Mouse (Mus musculus): ENCODE data around the gene Anxa10. TPM values are rescaled to one million over a fixed set of nuclear protein-coding genes. Genes with fewer than 3 reads are reported as not detected.

The Anxa10 gene
- not detected for polyA plus RNA-seq (2017; shearing (Covaris generic))

GRCm38 (mm10) chr8:62123098-62123497 is at the start of gene Anxa10:
Gene Anxa10, minus strand, starts transcription at chr8:62123150.

Other genes starting within 250 kb of the Anxa10 start
- 0.63 TPM for gene Palld, start 220.5 kb downstream of the Anxa10 start, polyA plus RNA-seq (2017; shearing (Covaris generic))
- 45.5 TPM for gene Ddx60, start 195.1 kb downstream of the Anxa10 start, polyA plus RNA-seq (2017; shearing (Covaris generic))